Mouse (Mus musculus) embryonic facial prominence, embryonic 10.5 days (tissue): ENCODE measurements at regions not wholly inside any gene's neighbourhood (a gene's known extent, or its start where the extent isn't known, plus 50 kb on each side); places are given as distances from the start of the nearest gene placed in this dataset.

Source experiments
- DNase-seq: peaks from one replicate; pipeline ENCODE4 v3.0.0-alpha.2; 2017; ENCODE audit warnings: low spot score
- H3K27ac ChIP-seq: fragments of 300-500 bp; sonication (generic); replicated peaks from 2 replicates; pipeline ENCODE4 v1.5.1; 2016; ENCODE audit warnings: mild to moderate bottlenecking
- H3K27me3 ChIP-seq: fragments of 300-500 bp; sonication (generic); replicated peaks from 2 replicates; pipeline ENCODE4 v1.6.1; 2016; ENCODE audit warnings: low read depth, mild to moderate bottlenecking; ENCODE audit not compliant: poor library complexity, severe bottlenecking
- H3K36me3 ChIP-seq: fragments of 300-500 bp; sonication (generic); replicated peaks from 2 replicates; pipeline ENCODE4 v1.6.1; 2016; ENCODE audit warnings: mild to moderate bottlenecking, moderate library complexity
- H3K4me1 ChIP-seq: fragments of 300-500 bp; sonication (generic); 2 replicates; pipeline ENCODE4 v1.6.1; 2016
- H3K4me3 ChIP-seq: fragments of 300-500 bp; sonication (generic); 2 replicates; pipeline ENCODE4 v1.5.1; 2016; ENCODE audit warnings: mild to moderate bottlenecking, moderate library complexity
- H3K9me3 ChIP-seq: fragments of 300-500 bp; sonication (generic); 2 replicates; pipeline ENCODE4 v1.6.1; 2016; ENCODE audit warnings: mild to moderate bottlenecking
- WGBS: fragments of 180-500 bp; shearing (Covaris S2); methylation state at CpG from one replicate; pipeline ENCODE4 v1.1.7; 2016; 5-methylcytosine and 5-hydroxymethylcytosine counted together

GRCm38 (mm10) chr7:67836117-67836949, 76.8 kb upstream of the Synm start:
- Histone ChIP-seq H3K4me1 (0 out of 2 replicates have a peak, but pooled peaks cover 8% of the 10 kb centered on the region), H3K9me3 (0 out of 2 replicates have a peak, but pooled peaks cover 4% of the 10 kb centered on the region), H3K27me3 (no peaks in the 10 kb centered on the region), H3K27ac (no peak overlapping the region), H3K36me3 (no peaks in the 10 kb centered on the region), H3K4me3 (no peak overlapping the region)
- DNase-seq = no peak
- WGBS = 86% methylated on average over 18 of the region's 18 CpGs

- H3K4me3 ChIP-seq = no peak overlapping the region
- H3K9me3 ChIP-seq = 0 out of 2 replicates have a peak, but pooled peaks cover 4% of the 10 kb centered on the region
- H3K27me3 ChIP-seq = no peaks in the 10 kb centered on the region
- H3K4me1 ChIP-seq = peaks cover 14% of the 10 kb centered on the region
- H3K36me3 ChIP-seq = no peaks in the 10 kb centered on the region
- no peak overlapping the region for H3K27ac ChIP-seq
- no peak for DNase-seq
- WGBS = 84% methylated on average over 2 of the region's 2 CpGs
Measured at GRCm38 (mm10) chr7:67831738-67832137, 72.2 kb upstream of the Synm start.

- peak overlapping the region; percentile 40 for H3K27ac ChIP-seq
- 64% methylated on average over 12 of the region's 12 CpGs for WGBS
- DNase-seq = no peak
Measured at GRCm38 (mm10) chr7:67827386-67827785, 67.8 kb upstream of the Synm start.

GRCm38 (mm10) chr7:67826936-67827335, 67.4 kb upstream of the Synm start:
- WGBS = 69% methylated on average over 13 of the region's 13 CpGs
- Histone ChIP-seq H3K9me3 (no peaks in the 10 kb centered on the region), H3K27me3 (no peaks in the 10 kb centered on the region), H3K36me3 (no peaks in the 10 kb centered on the region), H3K27ac (peak overlapping the region; percentile 40), H3K4me1 (peaks cover 23% of the 10 kb centered on the region), H3K4me3 (no peak overlapping the region)
- DNase-seq = peak; percentile 43

More at GRCm38 (mm10) chr7:67827386-67827785, 67.8 kb upstream of the Synm start:
- H3K36me3 ChIP-seq = no peaks in the 10 kb centered on the region
- no peak overlapping the region for H3K4me3 ChIP-seq
- no peaks in the 10 kb centered on the region for H3K9me3 ChIP-seq
- peaks cover 23% of the 10 kb centered on the region for H3K4me1 ChIP-seq
- H3K27me3 ChIP-seq = no peaks in the 10 kb centered on the region

- no peaks in the 10 kb centered on the region for H3K9me3 ChIP-seq
- H3K36me3 ChIP-seq = no peaks in the 10 kb centered on the region
- DNase-seq = peak; percentile 65
- no peaks in the 10 kb centered on the region for H3K27me3 ChIP-seq
- peaks cover 23% of the 10 kb centered on the region for H3K4me1 ChIP-seq
- H3K4me3 ChIP-seq = no peak overlapping the region
- 67% methylated on average over 6 of the region's 6 CpGs for WGBS
- peak overlapping the region; percentile 40 for H3K27ac ChIP-seq
Measured at GRCm38 (mm10) chr7:67826368-67826767, 66.8 kb upstream of the Synm start.

- Histone ChIP-seq H3K27me3 (no peaks in the 10 kb centered on the region), H3K27ac (peak overlapping the region; percentile 40), H3K4me3 (no peak overlapping the region), H3K4me1 (peaks cover 23% of the 10 kb centered on the region), H3K9me3 (no peaks in the 10 kb centered on the region), H3K36me3 (no peaks in the 10 kb centered on the region)
- WGBS = 86% methylated on average over 7 of the region's 7 CpGs
- no peak for DNase-seq
Measured at GRCm38 (mm10) chr7:67825636-67826280, 66.2 kb upstream of the Synm start.

GRCm38 (mm10) chr7:67823943-67824645, 64.6 kb upstream of the Synm start:
- H3K4me1 ChIP-seq = peaks cover 23% of the 10 kb centered on the region
- WGBS = 59% methylated on average over 8 of the region's 8 CpGs
- H3K9me3 ChIP-seq = no peaks in the 10 kb centered on the region
- H3K27me3 ChIP-seq = no peaks in the 10 kb centered on the region
- no peaks in the 10 kb centered on the region for H3K36me3 ChIP-seq
- DNase-seq = no peak
- H3K4me3 ChIP-seq = no peak overlapping the region
- H3K27ac ChIP-seq = no peak overlapping the region

- no peak for DNase-seq
- 97% methylated on average over 5 of the region's 5 CpGs for WGBS
Measured at GRCm38 (mm10) chr7:67819551-67819950, 60.0 kb upstream of the Synm start.

GRCm38 (mm10) chr7:67817556-67817955, 58.0 kb upstream of the Synm start:
- no peaks in the 10 kb centered on the region for H3K36me3 ChIP-seq
- 93% methylated on average over 6 of the region's 6 CpGs for WGBS
- H3K4me1 ChIP-seq = no peaks in the 10 kb centered on the region
- H3K9me3 ChIP-seq = no peaks in the 10 kb centered on the region
- no peak overlapping the region for H3K27ac ChIP-seq
- no peak overlapping the region for H3K4me3 ChIP-seq
- no peak for DNase-seq
- no peaks in the 10 kb centered on the region for H3K27me3 ChIP-seq

More at GRCm38 (mm10) chr7:67819551-67819950, 60.0 kb upstream of the Synm start:
- no peaks in the 10 kb centered on the region for H3K9me3 ChIP-seq
- no peaks in the 10 kb centered on the region for H3K36me3 ChIP-seq
- H3K4me1 ChIP-seq = no peaks in the 10 kb centered on the region
- no peak overlapping the region for H3K4me3 ChIP-seq
- H3K27ac ChIP-seq = no peak overlapping the region
- no peaks in the 10 kb centered on the region for H3K27me3 ChIP-seq

GRCm38 (mm10) chr7:67814861-67815260, 55.3 kb upstream of the Synm start:
- H3K36me3 ChIP-seq = no peaks in the 10 kb centered on the region
- DNase-seq = no peak
- no peak overlapping the region for H3K27ac ChIP-seq
- 74% methylated on average over 9 of the region's 9 CpGs for WGBS
- H3K27me3 ChIP-seq = no peaks in the 10 kb centered on the region
- no peaks in the 10 kb centered on the region for H3K4me1 ChIP-seq
- H3K9me3 ChIP-seq = no peaks in the 10 kb centered on the region
- H3K4me3 ChIP-seq = no peak overlapping the region
